In genomic region chr9:46632576-46632975, GRCm38 (mm10) we compare ENCODE assay signal across 9 mouse cellular contexts.
DNase-seq lines count a peak whose midpoint lies in the region; ATAC-seq lines count a peak whose summit lies in the region.
"Had no signal": no experiment of that assay in that cellular context is flagged by ENCODE, and none has a peak within 500 bp of the region (broad histone marks: within the 10 kb centered on the region; RNA-seq: fewer than 3 reads in every experiment).

No protein-coding gene starts in this region.

- no peak overlapping the region for H3K4me3 ChIP-seq in kidney, embryonic 16.5 days (ENCODE audit: low read length)
- H3K4me3 ChIP-seq: limb, embryonic 13.5 days had no signal

- no peak overlapping the region for H3K4me2 ChIP-seq in kidney, embryonic 16.5 days (replicated peaks; ENCODE audit: low read depth, low read length)
- H3K4me2 ChIP-seq: limb, embryonic 13.5 days had no signal

- WGBS in kidney, embryonic 16.5 days, result 78% methylated on average over 10 of the region's 10 CpGs

- H3K27ac ChIP-seq in kidney, embryonic 16.5 days (ENCODE audit: low read length), result no peak overlapping the region
- H3K27ac ChIP-seq: limb, embryonic 13.5 days had no signal

- peak; percentile 97 for DNase-seq in brain, adult 2 months (ENCODE audit: low read depth, low spot score)
- peak; percentile 79 for DNase-seq in cerebellum, adult 11-12 months
- peak; percentile 13 to 22 for DNase-seq in heart, postnatal 36 days
- DNase-seq in left cerebral cortex, postnatal 14 days (ENCODE audit: low spot score in 2 of 2), result peak; percentile 69 to 90
- DNase-seq in embryo, embryonic 9.5 days (ENCODE audit: extremely low spot score), result no peak
- no peak for DNase-seq in kidney, adult 9 months
- DNase-seq: thymus, postnatal 25 days had no signal

- intact Hi-C loops in heart, postnatal 36 days (cut with DNase I), result no loop called here
- intact Hi-C loops in left cerebral cortex, postnatal 14 days (cut with DNase I), result no loop called here

- 0 out of 2 replicates have a peak, but pooled peaks cover 4% of the 10 kb centered on the region for H3K4me1 ChIP-seq in kidney, embryonic 16.5 days (ENCODE audit: insufficient read depth, low read length)
- H3K4me1 ChIP-seq: limb, embryonic 13.5 days had no signal

- no peaks in the 10 kb centered on the region for H3K9me3 ChIP-seq in kidney, embryonic 16.5 days (ENCODE audit: low read length)
- H3K9me3 ChIP-seq: limb, embryonic 13.5 days had no signal

- no peak for ATAC-seq in kidney, embryonic 16.5 days (ENCODE audit: low FRiP score, low TSS enrichment)

- no peaks in the 10 kb centered on the region for H3K27me3 ChIP-seq in kidney, embryonic 16.5 days (ENCODE audit: insufficient read depth, low read length)
- H3K27me3 ChIP-seq: limb, embryonic 13.5 days had no signal

- H3K36me3 ChIP-seq in kidney, embryonic 16.5 days (ENCODE audit: insufficient read depth, low read length), result no peaks in the 10 kb centered on the region
- H3K36me3 ChIP-seq: limb, embryonic 13.5 days had no signal

- H3K9ac ChIP-seq in kidney, embryonic 16.5 days (replicated peaks; ENCODE audit: low read length), result no peak overlapping the region
- H3K9ac ChIP-seq: limb, embryonic 13.5 days had no signal

Comparison
In these comparisons a context has a peak if more than half of its experiments do, and no peak if none do; other contexts are left out.
1. DNase-seq: peak in brain, adult 2 months (single experiment), cerebellum, adult 11-12 months (single experiment), heart, postnatal 36 days (2 of 2) and left cerebral cortex, postnatal 14 days (2 of 2); none in embryo, embryonic 9.5 days (single experiment) and kidney, adult 9 months (single experiment).